Mouse (Mus musculus): ENCODE measurements around the gene Nutf2. TPM values are rescaled to one million over a fixed set of nuclear protein-coding genes. Genes with fewer than 3 reads are reported as not detected.

The Nutf2 gene
- polyA plus RNA-seq, 1 experiment: 141 TPM

GRCm38 (mm10) chr8:105846678-105847077 is 13.7 kb upstream of the Nutf2 start:
- Histone ChIP-seq H3K36me3 (ENCODE audit: control insufficient read depth, insufficient read depth) (peaks cover 20% of the 10 kb centered on the region), H3K4me3 (no peak overlapping the region), H3K79me2 (ENCODE audit: control insufficient read depth, insufficient read depth) (peaks cover 18% of the 10 kb centered on the region), H3K27me3 (ENCODE audit: control insufficient read depth, insufficient read depth, insufficient read length) (no peaks in the 10 kb centered on the region), H3ac (ENCODE audit: control insufficient read depth, insufficient read length) (no peak overlapping the region), H3K4me2 (ENCODE audit: low read depth) (no peak overlapping the region)
- TF ChIP-seq MYOD1 (IDR thresholded peaks at IDR 0.05; ENCODE audit: control insufficient read depth in 1 of 3, insufficient read length in 2 of 3, low read depth in 2 of 3) (no peak), POLR2A (IDR thresholded peaks at IDR 0.05; ENCODE audit: insufficient read length, low read depth) (no peak), TCF12 (IDR thresholded peaks at IDR 0.05; ENCODE audit: insufficient read depth, poor library complexity, severe bottlenecking) (no peak), USF1 (IDR thresholded peaks at IDR 0.05; ENCODE audit: low read depth) (no peak), E2F4 (IDR thresholded peaks at IDR 0.05; ENCODE audit: insufficient read depth) (no peak), SRF (IDR thresholded peaks at IDR 0.05; ENCODE audit: control insufficient read depth, insufficient read length, low read depth) (no peak), CEBPB (IDR thresholded peaks at IDR 0.05; ENCODE audit: insufficient read depth, poor library complexity, severe bottlenecking) (no peak), REST (IDR thresholded peaks at IDR 0.05; ENCODE audit: insufficient read depth, insufficient read length) (no peak), MAX (IDR thresholded peaks at IDR 0.05; ENCODE audit: low read depth) (no peak), MYOG (IDR thresholded peaks at IDR 0.05; ENCODE audit: control insufficient read depth in 1 of 3, insufficient read depth in 1 of 3, insufficient read length in 2 of 3, low read depth in 2 of 3) (no peak), TCF3 (IDR thresholded peaks at IDR 0.05; ENCODE audit: insufficient read length, low read depth) (no peak)

GRCm38 (mm10) chr8:105850014-105850413 is 10.4 kb upstream of the Nutf2 start:
- TF ChIP-seq E2F4 (IDR thresholded peaks at IDR 0.05; ENCODE audit: insufficient read depth) (no peak), USF1 (IDR thresholded peaks at IDR 0.05; ENCODE audit: low read depth) (no peak), MYOG (IDR thresholded peaks at IDR 0.05; ENCODE audit: control insufficient read depth in 1 of 3, insufficient read depth in 1 of 3, insufficient read length in 2 of 3, low read depth in 2 of 3) (no peak), MYOD1 (IDR thresholded peaks at IDR 0.05; ENCODE audit: control insufficient read depth in 1 of 3, insufficient read length in 2 of 3, low read depth in 2 of 3) (no peak), SRF (IDR thresholded peaks at IDR 0.05; ENCODE audit: control insufficient read depth, insufficient read length, low read depth) (no peak), POLR2A (IDR thresholded peaks at IDR 0.05; ENCODE audit: insufficient read length, low read depth) (no peak), REST (IDR thresholded peaks at IDR 0.05; ENCODE audit: insufficient read depth, insufficient read length) (no peak), TCF3 (IDR thresholded peaks at IDR 0.05; ENCODE audit: insufficient read length, low read depth) (no peak), CEBPB (IDR thresholded peaks at IDR 0.05; ENCODE audit: insufficient read depth, poor library complexity, severe bottlenecking) (no peak), MAX (IDR thresholded peaks at IDR 0.05; ENCODE audit: low read depth) (no peak), TCF12 (IDR thresholded peaks at IDR 0.05; ENCODE audit: insufficient read depth, poor library complexity, severe bottlenecking) (no peak), POLR2AphosphoS2 (IDR thresholded peaks at IDR 0.05; ENCODE audit: insufficient read length, low read depth) (no peak)
- H3K79me2 ChIP-seq (ENCODE audit: control insufficient read depth, insufficient read depth): peaks cover 18% of the 10 kb centered on the region
- peak overlapping the region; percentile 57 for H3K4me3 ChIP-seq
- H3K27me3 ChIP-seq (ENCODE audit: control insufficient read depth, insufficient read depth, insufficient read length): no peaks in the 10 kb centered on the region
- H3K4me2 ChIP-seq (ENCODE audit: low read depth): peak overlapping the region; percentile 80
- H3ac ChIP-seq (ENCODE audit: control insufficient read depth, insufficient read length): no peak overlapping the region
- peaks cover 10% of the 10 kb centered on the region for H3K36me3 ChIP-seq (ENCODE audit: control insufficient read depth, insufficient read depth)

GRCm38 (mm10) chr8:105850611-105851010 is 9.8 kb upstream of the Nutf2 start:
- no peak overlapping the region for H3ac ChIP-seq (ENCODE audit: control insufficient read depth, insufficient read length)
- peak overlapping the region; percentile 80 for H3K4me2 ChIP-seq (ENCODE audit: low read depth)
- H3K79me2 ChIP-seq (ENCODE audit: control insufficient read depth, insufficient read depth): peaks cover 18% of the 10 kb centered on the region
- H3K27me3 ChIP-seq (ENCODE audit: control insufficient read depth, insufficient read depth, insufficient read length): no peaks in the 10 kb centered on the region
- H3K4me3 ChIP-seq: peak overlapping the region; percentile 57
- TF ChIP-seq USF1 (IDR thresholded peaks at IDR 0.05; ENCODE audit: low read depth) (no peak), REST (IDR thresholded peaks at IDR 0.05; ENCODE audit: insufficient read depth, insufficient read length) (no peak), MAX (IDR thresholded peaks at IDR 0.05; ENCODE audit: low read depth) (no peak), TCF3 (IDR thresholded peaks at IDR 0.05; ENCODE audit: insufficient read length, low read depth) (no peak), SRF (IDR thresholded peaks at IDR 0.05; ENCODE audit: control insufficient read depth, insufficient read length, low read depth) (no peak), POLR2A (IDR thresholded peaks at IDR 0.05; ENCODE audit: insufficient read length, low read depth) (no peak), CEBPB (IDR thresholded peaks at IDR 0.05; ENCODE audit: insufficient read depth, poor library complexity, severe bottlenecking) (no peak), E2F4 (IDR thresholded peaks at IDR 0.05; ENCODE audit: insufficient read depth) (no peak), TCF12 (IDR thresholded peaks at IDR 0.05; ENCODE audit: insufficient read depth, poor library complexity, severe bottlenecking) (no peak), MYOG (IDR thresholded peaks at IDR 0.05; ENCODE audit: control insufficient read depth in 1 of 3, insufficient read depth in 1 of 3, insufficient read length in 2 of 3, low read depth in 2 of 3) (no peak), MYOD1 (IDR thresholded peaks at IDR 0.05; ENCODE audit: control insufficient read depth in 1 of 3, insufficient read length in 2 of 3, low read depth in 2 of 3) (no peak), POLR2AphosphoS2 (IDR thresholded peaks at IDR 0.05; ENCODE audit: insufficient read length, low read depth) (no peak)
- peaks cover 9% of the 10 kb centered on the region for H3K36me3 ChIP-seq (ENCODE audit: control insufficient read depth, insufficient read depth)

GRCm38 (mm10) chr8:105851651-105852143 is 8.7 kb upstream of the Nutf2 start:
- TF ChIP-seq MYOD1 (IDR thresholded peaks at IDR 0.05; ENCODE audit: control insufficient read depth in 1 of 3, insufficient read length in 2 of 3, low read depth in 2 of 3) (no peak), USF1 (IDR thresholded peaks at IDR 0.05; ENCODE audit: low read depth) (no peak), SRF (IDR thresholded peaks at IDR 0.05; ENCODE audit: control insufficient read depth, insufficient read length, low read depth) (no peak), MAX (IDR thresholded peaks at IDR 0.05; ENCODE audit: low read depth) (no peak), POLR2A (IDR thresholded peaks at IDR 0.05; ENCODE audit: insufficient read length, low read depth) (peak; percentile 99), E2F4 (IDR thresholded peaks at IDR 0.05; ENCODE audit: insufficient read depth) (peak; percentile 86), TCF12 (IDR thresholded peaks at IDR 0.05; ENCODE audit: insufficient read depth, poor library complexity, severe bottlenecking) (no peak), REST (IDR thresholded peaks at IDR 0.05; ENCODE audit: insufficient read depth, insufficient read length) (no peak), MYOG (IDR thresholded peaks at IDR 0.05; ENCODE audit: control insufficient read depth in 1 of 3, insufficient read depth in 1 of 3, insufficient read length in 2 of 3, low read depth in 2 of 3) (peak in 1 of 3 experiments; percentile 32), POLR2AphosphoS2 (IDR thresholded peaks at IDR 0.05; ENCODE audit: insufficient read length, low read depth) (peak; percentile 97), CEBPB (IDR thresholded peaks at IDR 0.05; ENCODE audit: insufficient read depth, poor library complexity, severe bottlenecking) (no peak), TCF3 (IDR thresholded peaks at IDR 0.05; ENCODE audit: insufficient read length, low read depth) (no peak)
- Histone ChIP-seq H3K79me2 (ENCODE audit: control insufficient read depth, insufficient read depth) (peaks cover 29% of the 10 kb centered on the region), H3K4me3 (peak overlapping the region; percentile 57), H3K36me3 (ENCODE audit: control insufficient read depth, insufficient read depth) (peaks cover 9% of the 10 kb centered on the region), H3K4me2 (ENCODE audit: low read depth) (peak overlapping the region; percentile 80), H3ac (ENCODE audit: control insufficient read depth, insufficient read length) (peak overlapping the region; percentile 7), H3K27me3 (ENCODE audit: control insufficient read depth, insufficient read depth, insufficient read length) (no peaks in the 10 kb centered on the region)

Data from myocyte (in vitro differentiated cells).